Mouse (Mus musculus) erythroblast, adult 5-6 weeks (primary cell): Measurements from ENCODE around the gene Ifit3. TPM values are rescaled to one million over a fixed set of nuclear protein-coding genes. Genes with fewer than 3 reads are reported as not detected.
"Not testable (repeated sequence)": the region's sequence is repeated elsewhere in the genome, so short reads cannot be mapped to it uniquely, and the experiment has no call there.

ENCODE experiments used
- ATAC-seq: replicated peaks from 2 replicates; pipeline ENCODE4 v1.8.0; 2016; ENCODE audit warnings: moderate number of reproducible peaks, mild to moderate bottlenecking, moderate TSS enrichment, inconsistent platforms; ENCODE audit not compliant: poor library complexity, low FRiP score, severe bottlenecking
- total RNA-seq, 2 experiments: library from RNA; stranded (forward) in 1 of 2; stranded (reverse) in 1 of 2; fragments of 150-400 nt in 1 of 2; fragments of 200-764, 138-1000 nt in 1 of 2; gene quantifications; 2 replicates each; pipeline versions ENCODE4 v1.2.3 to v1.2.4; 2015 to 2017; ENCODE audit warnings: low replicate concordance in 2 of 2

Ifit3 gene
- total RNA-seq, 2 experiments from 2014 or later, result 1.5 to 2.6 TPM

DNA sequence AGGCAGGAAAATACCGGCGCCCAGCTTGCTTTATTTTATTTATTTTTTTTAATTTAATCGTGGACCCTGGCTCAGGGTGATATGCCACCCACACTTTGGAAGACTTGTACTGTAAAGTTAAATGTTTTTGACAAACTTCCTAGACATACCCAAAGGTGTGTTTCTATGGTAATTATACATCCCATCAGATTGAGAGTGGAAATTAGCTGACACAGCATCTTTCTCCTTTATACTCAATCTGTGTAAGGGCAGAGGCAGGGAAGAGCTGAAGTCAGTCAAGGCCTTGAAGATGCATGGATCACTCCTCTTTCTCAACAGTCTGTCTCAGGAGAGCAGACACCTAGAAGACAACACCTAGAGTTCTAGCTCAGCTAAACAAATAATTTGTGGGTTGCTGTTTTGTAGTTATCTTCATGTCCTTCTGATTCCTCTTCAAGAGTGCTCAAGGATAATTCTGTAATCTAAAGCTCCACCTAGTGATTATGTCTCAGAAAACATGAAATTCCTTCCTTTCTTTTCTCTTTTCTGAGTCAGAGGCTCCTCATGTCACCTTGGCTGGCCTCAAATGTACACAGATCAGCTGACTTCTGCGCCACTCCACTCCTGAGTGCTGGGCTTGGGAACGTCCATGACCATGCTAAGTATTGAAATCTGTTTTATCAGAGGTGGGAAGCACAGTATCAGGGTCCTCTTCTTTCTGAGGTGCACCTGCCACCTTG is 2.6 kb downstream of the Ifit3 start:
- not testable (repeated sequence) for ATAC-seq

DNA sequence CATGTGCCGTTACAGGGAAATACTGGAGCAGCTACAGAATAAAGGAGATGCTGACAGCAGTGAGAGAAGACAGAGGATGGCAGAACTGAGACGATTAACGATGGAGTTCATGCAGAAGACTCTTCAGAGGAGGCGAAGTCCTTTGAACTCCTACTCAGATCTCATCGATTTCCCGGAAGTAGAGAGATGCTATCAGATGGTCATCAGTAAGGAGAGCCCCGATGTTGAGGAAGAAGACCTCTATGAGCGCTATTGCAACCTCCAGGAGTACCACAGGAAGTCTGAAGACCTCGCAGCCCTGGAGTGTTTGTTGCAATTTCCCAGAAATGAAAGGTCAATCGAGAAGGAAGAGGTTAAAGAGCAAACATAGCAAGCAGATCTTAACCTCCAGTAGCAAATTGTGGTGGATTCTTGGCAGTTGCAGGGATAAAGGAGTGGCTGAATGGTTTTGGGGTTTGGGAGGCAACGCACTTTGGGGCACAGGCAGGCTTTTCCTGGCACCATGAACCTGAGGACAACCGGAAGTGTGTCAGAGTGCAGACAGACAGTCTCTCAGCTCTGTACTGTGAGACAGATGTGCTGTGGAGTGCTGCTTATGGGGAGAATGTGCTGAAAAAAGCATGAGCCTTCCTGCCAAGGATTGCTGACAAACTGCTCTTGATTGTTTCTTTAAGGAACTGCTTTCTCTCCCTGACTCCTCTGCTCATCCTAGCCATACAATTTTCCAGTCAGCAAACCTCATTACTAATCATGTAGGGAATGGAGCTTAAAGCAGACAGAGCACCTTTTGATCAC is 4.8 kb downstream of the Ifit3 start:
- ATAC-seq, result not testable (repeated sequence)

DNA sequence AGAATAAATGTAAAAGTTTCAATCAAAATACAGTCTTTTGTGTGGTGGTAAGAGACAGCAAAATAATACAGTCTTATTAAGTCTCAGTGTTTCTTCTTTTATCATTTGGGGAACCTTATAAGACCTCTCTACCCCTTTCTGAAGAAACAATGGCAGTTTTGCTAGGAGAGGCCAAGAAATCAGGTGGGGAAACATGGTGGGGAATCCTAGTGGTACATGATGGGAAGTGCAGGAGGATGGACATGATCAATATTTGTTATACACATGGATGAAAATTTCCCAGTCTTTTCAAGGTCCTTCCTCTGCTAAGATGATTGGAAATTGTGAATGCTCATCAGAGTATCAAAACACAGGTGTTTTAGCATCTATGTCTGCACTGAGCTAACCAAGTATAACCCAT is 5.6 kb downstream of the Ifit3 start:
- peak; percentile 14; the same call in 1 of the 2 replicates for ATAC-seq

DNA sequence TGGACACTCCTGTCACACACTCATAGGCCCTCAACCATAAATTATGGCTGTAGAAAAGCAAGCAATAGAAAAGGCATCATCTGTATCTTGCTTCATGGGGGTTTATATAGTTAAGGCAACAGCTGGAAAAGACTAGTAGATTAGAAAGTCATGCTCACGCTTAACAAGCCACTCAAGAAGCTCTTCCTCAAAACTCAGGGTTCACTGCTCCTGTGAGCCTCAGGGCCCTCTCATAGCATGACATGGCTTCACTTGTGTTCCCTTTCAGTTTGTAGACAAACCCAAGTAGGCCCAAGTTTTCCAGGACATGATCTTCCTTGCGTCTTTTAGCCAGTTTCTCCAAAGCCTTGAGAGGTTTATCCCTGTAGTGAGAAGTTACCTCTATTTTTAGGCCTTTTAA is 10.1 kb downstream of the Ifit3 start:
- no peak for ATAC-seq

DNA sequence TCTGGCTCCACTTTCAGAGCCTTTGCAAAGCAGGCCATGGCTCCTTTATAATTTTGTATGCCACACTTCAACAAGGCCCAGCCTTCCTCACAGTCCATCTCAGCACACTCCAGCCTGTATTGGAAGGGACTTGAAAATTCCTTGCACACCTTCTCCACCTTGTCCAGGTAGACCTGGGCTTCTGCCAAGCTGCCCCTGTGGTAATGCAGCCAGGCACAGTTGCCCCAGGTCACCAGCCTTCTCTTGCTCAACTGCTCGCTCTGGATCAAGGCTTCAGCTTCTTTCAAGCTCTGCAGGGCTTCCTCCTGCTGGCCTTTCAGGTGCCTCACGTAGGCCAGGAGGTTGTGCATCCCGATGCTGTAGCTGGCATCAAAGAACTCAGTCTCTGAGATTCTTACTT is 11.2 kb downstream of the Ifit3 start:
- not testable (repeated sequence) for ATAC-seq

DNA sequence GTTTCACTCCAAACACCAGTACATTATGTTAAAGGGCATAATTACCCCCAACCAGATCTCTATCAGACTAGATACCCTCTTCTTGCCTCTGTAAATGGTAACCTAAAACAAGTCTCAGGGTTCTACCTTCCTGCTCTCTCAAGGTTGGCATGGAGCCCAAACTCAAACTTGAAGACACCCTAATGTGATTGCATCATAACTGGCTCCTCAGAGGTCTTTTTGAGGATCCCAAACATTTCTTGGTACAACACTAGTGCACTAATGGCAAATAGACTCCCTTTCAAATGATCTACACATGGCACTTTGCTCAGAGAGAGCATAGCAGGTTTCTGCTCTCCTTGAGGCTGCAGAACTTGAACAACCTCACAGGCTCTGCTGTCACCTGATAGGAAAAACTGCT is 13.5 kb downstream of the Ifit3 start:
- ATAC-seq, result no peak

DNA sequence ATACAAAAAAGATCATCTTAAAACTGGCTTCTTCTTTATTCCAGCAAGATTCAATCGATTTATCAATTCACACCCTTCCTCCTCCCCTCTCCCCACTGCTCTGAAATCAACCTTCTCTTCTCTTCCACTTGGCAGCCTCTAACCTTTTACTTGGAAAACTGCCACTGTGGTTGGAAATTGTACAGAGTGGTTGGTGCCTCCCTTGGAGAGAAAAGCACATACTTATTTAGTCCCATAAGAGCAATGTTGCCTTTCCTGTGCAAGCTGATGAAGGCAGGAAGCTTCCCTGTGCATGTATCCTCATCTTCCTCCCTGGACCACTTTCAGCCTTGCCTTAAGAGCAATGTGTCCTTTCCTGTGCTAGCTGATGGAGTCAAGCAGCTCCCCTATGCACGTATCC is 15.0 kb downstream of the Ifit3 start:
- ATAC-seq, result no peak

DNA sequence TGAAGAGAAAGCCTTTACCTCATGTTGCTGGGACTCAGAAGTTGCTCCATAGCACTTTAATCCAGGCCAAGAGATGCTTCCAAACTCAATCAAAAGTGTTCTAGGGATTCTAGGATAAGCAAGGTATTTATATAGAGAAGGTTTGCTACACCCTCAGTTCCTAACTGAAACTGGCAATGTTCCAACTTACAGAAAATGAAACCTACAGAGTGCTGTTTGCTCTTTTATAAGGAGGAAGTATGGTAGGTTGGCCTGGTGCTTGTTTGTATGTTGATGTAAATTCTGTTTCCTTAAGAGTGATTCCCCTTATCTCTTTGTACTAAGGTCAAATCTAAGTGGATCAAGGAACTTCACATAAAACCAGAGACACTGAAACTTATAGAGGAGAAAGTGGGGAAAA is 15.9 kb downstream of the Ifit3 start:
- ATAC-seq, result not testable (repeated sequence)

DNA sequence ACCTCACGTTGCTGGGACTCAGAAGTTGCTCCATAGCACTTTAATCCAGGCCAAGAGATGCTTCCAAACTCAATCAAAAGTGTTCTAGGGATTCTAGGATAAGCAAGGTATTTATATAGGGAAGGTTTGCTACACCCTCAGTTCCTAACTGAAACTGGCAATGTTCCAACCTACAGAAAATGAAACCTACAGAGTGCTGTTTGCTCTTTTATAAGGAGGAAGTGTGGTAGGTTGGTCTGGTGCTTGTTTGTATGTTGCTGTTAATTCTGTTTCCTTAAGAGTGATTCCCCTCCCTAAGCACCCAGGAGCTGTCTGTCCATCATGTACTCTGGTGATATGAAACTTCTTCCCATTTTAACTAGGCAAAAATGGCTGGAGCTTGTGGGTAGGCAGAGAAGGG is 18.6 kb downstream of the Ifit3 start, which contains the start of gene Ifit1bl1:
Ifit1bl1 (minus strand) TSS at position 69 of the 400 bp plus-strand sequence.
- 0 out of 2 replicates have a peak, but pooled peaks have one; percentile 40 for ATAC-seq

DNA sequence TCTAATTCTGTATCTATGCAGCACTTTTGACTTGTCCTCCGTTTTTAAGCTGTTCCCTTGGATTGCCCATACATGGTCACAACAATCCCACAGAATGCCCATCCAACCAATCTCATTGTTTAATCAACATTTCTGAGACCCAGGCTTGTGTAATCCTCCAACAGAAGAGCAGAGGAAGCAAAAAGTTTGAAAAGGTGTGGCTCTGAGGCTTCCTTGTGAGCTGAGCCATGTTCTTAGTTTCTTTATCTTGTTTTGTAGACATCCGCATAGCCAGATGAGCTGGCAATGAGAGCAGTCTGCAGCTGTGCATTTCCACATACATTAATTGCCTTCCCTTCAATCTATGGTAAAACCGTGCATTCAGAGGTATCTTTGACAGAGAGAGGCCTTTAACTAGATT is 22.1 kb downstream of the Ifit3 start:
- ATAC-seq, result no peak

DNA sequence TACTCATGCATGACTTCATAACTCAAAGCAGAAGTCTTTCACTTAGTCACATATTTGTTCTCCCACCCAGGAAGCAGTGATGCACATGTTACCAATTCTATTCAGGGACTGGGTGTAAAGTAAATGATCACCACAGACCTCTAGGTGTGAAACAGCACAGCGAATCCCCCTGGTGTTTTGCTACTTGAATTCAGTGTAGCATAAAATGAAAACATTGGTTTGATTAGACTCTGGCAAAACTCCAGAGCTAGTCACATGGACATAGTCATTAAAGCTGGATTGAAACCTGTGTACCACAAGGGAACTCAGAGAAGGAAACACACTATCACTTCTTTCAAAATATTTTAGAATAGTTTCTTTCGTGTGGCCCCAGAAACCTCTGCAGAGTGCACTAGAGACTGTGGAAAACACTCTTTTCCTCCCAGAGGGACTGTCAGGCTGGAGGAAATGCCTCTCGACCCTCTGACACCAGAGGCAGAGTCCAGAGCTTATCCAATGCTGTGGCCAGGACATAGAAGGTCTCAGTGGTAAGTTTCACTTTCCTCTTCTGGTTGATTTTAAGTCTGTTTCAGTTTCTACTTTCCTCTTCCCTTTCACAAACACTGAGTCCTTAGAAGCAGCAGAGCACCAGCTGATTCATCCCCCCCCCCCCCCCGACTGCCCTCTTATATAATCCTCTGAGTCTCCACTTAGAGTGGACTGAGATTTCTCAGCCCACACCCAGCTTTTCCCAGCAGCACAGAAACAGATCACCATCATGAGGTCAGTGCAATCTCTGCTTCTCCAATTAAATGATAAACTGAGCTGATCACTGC is 24.1 kb downstream of the Ifit3 start, which contains the start of gene Ifit3b:
Ifit3b (plus strand) TSS at position 734 of the 815 bp plus-strand sequence.
- ATAC-seq, result not testable (repeated sequence)

DNA sequence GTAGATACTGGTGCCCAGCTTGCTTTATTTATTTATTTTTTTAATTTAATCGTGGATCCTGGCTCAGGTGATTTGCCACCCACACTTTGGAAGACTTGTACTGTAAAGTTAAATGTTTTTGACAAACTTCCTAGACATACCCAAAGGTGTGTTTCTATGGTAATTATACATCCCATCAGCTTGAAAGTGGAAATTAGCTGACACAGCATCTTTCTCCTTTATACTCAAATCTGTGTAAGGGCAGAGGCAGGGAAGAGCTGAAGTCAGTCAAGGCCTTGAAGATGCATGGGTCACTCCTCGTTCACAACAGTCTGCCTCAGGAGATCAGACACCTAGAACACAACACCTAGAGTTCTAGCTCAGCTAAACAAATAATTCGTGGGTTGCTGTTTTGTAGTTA is 26.8 kb downstream of the Ifit3 start:
- ATAC-seq, result not testable (repeated sequence)

DNA sequence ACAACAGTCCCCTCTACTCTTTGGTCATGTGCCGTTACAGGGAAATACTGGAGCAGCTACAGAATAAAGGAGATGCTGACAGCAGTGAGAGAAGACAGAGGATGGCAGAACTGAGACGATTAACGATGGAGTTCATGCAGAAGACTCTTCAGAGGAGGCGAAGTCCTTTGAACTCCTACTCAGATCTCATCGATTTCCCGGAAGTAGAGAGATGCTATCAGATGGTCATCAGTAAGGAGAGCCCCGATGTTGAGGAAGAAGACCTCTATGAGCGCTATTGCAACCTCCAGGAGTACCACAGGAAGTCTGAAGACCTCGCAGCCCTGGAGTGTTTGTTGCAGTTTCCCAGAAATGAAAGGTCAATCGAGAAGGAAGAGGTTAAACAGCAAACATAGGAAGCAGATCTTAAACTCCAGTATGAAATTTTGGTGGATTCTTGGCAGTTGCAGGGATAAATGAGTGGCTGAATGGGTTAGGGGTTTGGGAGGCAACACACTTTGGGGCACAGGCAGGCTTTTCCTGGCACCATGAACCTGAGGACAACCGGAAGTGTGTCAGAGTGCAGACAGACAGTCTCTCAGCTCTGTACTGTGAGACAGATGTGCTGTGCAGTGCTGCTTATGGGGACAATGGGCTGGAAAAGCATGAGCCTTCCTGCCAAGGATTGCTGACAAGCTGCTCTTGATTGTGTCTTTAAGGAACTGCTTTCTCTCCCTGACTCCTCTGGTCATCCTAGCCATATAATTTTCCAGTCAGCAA is 29.1 kb downstream of the Ifit3 start:
- not testable (repeated sequence) for ATAC-seq

DNA sequence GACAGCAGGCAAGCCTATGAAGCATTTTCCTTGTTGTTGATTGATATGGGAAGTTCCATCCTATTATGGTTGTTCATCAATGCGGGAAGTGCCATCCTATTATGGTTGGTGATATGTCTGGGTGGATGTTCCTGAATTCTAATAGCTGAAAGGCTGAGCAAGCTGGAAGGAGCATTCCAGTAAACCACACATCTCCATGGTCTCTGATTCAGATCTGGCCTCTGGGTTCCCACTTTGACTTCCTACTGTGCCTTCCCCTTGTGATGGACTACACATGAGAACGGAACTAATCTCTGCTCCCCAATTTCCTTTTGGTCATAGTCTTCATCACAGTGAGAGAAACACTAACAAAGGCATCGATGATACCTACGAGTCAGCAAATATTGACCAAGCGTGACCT is 37.5 kb downstream of the Ifit3 start:
- no peak for ATAC-seq

DNA sequence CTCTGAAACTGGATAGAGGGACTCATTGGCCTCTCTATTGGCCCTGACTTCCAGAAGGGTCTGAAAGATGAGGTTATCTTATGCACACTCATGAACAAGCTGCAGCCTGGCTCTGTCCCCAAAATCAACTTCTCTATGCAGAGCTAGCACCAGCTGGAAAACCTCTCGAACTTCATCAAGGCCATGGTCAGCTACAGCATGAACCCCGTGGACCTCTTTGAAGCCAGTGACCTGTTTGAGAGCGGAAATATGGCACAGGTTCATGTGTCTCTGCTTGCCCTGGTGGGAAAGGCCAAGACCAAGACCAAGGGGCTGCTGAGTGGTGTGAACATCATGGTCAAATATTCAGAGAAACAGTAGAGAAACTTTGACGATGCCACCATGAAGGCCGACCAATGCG is 40.5 kb downstream of the Ifit3 start:
- ATAC-seq, result no peak

DNA sequence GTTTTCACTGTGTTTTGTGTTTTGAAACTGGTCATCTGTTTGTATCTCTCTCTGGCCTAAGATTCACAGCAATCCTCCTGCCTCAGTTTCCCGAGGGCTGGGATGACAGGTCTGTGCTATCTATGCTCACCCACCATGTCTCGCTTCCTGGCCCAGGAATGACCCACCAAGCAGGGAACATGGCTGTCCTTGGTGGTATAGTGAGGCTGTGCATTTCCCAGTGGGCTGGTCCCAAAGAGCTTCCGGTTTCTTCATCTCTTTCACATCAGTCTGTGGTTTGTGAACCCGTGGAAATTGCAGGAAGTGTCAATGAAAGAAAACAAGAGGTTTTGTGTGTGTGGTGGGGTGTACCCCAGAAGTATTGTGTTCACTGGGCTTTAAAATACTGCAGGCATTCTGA is 41.3 kb downstream of the Ifit3 start:
- no peak for ATAC-seq

DNA sequence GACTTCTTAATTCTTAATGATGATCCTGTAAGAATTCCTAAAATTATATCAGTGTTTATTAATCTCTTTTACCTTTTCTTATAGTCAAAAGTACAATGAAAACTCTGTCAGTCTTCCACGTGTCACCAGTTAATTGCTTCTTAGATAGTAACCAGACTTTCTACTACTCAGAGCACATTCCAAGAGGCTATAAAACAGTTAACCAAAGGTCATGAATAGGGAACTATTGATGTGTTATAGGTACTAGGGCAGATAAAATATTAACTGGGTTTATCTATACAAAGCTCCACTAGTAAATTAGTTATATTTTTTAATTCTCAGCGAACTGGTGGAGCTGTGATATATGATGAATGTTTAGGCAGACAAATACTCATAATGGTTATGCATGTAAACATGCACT is 44.2 kb downstream of the Ifit3 start:
- ATAC-seq, result no peak

DNA sequence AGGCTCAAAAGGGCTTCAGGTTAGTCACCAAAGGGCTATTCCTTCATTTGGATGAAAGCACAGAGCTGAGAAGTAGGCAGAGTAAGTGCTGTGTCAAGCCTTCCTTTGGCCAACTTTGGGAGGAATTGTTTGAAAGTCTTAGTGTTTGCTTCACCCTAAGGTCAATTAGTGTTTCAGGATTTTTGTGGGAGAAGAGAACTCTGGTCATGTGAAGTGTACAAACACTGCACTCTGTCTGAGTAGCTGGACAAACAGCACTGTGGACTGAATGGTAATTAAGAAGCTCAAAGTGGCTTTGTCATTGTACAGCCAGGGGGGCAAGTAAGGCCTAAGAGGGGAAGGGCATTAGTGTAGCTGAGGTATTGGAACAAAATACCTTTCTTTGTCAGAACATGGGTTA is 48.2 kb downstream of the Ifit3 start:
- no peak for ATAC-seq

DNA sequence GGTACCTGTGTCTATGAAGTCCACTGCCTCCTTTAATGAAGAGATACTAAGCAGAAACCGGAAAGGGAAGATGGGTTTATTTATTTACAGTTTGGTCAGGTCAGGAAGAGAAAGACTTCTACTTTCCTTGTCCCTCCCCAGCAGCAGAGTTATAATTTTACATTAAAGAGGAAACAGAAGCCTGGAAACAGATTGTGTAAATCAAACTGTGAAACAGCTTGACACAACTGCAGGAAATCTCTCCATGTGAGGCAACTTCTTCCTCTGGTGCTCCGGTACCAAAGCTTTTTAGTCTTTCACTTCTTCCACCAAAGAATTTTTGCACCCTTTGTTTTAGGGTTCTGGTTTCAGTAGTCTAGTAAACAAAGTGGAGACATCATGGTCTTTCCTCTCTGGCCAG is 50.2 kb downstream of the Ifit3 start:
- ATAC-seq, result no peak
